Mouse (Mus musculus) heart, adult 2 months (tissue): ENCODE measurements at regions not wholly inside any gene's neighbourhood (a gene's known extent, or its start where the extent isn't known, plus 50 kb on each side); places are given as distances from the start of the nearest gene placed in this dataset.

ENCODE experiments used
- CTCF ChIP-seq: fragments of 200-600 bp; IDR thresholded peaks from 2 replicates; pipeline ENCODE4 v1.8.1; 2022; ENCODE audit warnings: antibody characterized with exemption, mild to moderate bottlenecking, moderate library complexity
- POLR2A ChIP-seq: fragments of 200-500 bp; IDR thresholded peaks from 2 replicates; pipeline ENCODE4 v1.6.1; 2011; ENCODE audit warnings: mild to moderate bottlenecking, low read depth, low read length, control low read depth; ENCODE audit not compliant: insufficient read depth

DNA sequence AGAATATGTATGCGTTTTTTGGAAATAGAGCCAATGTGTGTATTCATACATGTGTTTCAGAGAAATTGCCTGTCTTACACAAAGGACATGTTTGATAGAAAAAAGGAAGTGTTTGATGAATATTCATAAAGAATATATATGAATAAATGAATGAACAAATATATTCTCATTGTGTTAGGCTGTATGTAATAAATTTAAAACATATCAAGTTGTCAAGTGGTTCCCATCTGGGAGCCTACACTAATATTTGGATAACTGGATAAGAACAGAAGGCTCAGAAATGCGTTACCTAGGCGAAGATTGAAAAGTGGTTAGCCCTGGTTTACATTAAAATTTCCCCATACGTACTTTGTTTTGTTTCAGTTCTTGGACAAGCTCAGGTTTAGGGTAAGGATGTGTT, 1369.7 kb downstream of the Slc22a22 start:
- TF ChIP-seq CTCF (no peak), POLR2A (no peak)
